Comparison of ENCODE assay signal across 22 mouse cellular contexts in the genomic region with DNA sequence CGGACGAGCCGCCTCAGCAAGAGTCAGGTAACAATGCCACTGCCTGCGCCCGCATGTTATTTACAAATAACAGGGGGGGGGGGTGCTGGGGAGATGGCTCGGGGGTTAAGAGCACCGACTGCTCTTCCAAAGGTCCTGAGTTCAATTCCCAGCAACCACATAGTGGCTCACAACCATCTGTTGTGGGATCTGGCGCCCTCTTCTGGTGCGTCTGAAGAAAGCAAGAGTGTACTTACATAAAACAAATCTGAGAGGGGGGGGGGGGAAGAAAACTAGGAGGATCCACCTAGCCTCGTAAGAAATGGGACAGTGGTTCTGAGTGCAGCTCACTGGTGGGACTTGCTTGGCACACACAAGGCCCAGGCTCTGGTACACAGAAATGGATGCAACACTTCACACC. TPM values are rescaled to one million over a fixed set of nuclear protein-coding genes. Genes with fewer than 3 reads are reported as not detected.
DNase-seq lines count a peak whose midpoint lies in the region; ATAC-seq and TF ChIP-seq lines count a peak whose summit lies in the region.
"Had no signal": no experiment of that assay in that cellular context is flagged by ENCODE, and none has a peak within 500 bp of the region (broad histone marks: within the 10 kb centered on the region; RNA-seq: fewer than 3 reads in every experiment).

No protein-coding gene starts in this region.

- TF ChIP-seq EP300 in heart, adult 2 months (IDR thresholded peaks at IDR 0.05; ENCODE audit: insufficient read depth, low read depth, low read length): no peak
- no peak for TF ChIP-seq EP300 in lung, postnatal 0 days (IDR thresholded peaks at IDR 0.05)
- TF ChIP-seq EP300 in stomach, postnatal 0 days (optimal IDR thresholded peaks at IDR 0.05): no peak

- no peak for DNase-seq in heart, adult 2 months
- no peak for DNase-seq in heart, adult 18-20 months
- no peak for DNase-seq in lung, postnatal 0 days (ENCODE audit: low spot score)
- DNase-seq in lung, postnatal 10 days: no peak
- DNase-seq in ES-CJ7 (ENCODE audit: low read depth, low spot score): peak; percentile 48
- no peak for DNase-seq in stomach, postnatal 0 days (ENCODE audit: low spot score)
- DNase-seq: adrenal gland, adult 8-10 months; cerebellum, adult 18-20 months; cerebellum, postnatal 14 days; kidney, adult 8-10 months; kidney, postnatal 14 days; left cerebral cortex, postnatal 4 days had no signal

- H3K27me3 ChIP-seq in heart, adult 2 months (ENCODE audit: control insufficient read depth, insufficient read depth, low read length): no peaks in the 10 kb centered on the region
- H3K27me3 ChIP-seq in lung, postnatal 0 days (replicated peaks; ENCODE audit: insufficient read depth, low read length): no peaks in the 10 kb centered on the region
- H3K27me3 ChIP-seq in stomach, postnatal 0 days (ENCODE audit: control insufficient read depth, insufficient read depth, low read length): no peaks in the 10 kb centered on the region
- H3K27me3 ChIP-seq: embryonic facial prominence, embryonic 12.5 days; midbrain, embryonic 12.5 days had no signal

- no peak overlapping the region for H3K4me2 ChIP-seq in lung, postnatal 0 days (replicated peaks; ENCODE audit: low read depth, low read length)
- H3K4me2 ChIP-seq in stomach, postnatal 0 days (replicated peaks; ENCODE audit: low read depth): no peak overlapping the region
- H3K4me2 ChIP-seq: embryonic facial prominence, embryonic 12.5 days; forebrain, embryonic 12.5 days; heart, embryonic 11.5 days; limb, embryonic 15.5 days; lung, embryonic 15.5 days; midbrain, embryonic 12.5 days had no signal

- H3K9me3 ChIP-seq in lung, postnatal 0 days (ENCODE audit: low read length): no peaks in the 10 kb centered on the region
- H3K9me3 ChIP-seq in stomach, postnatal 0 days (ENCODE audit: control insufficient read depth, low read length): no peaks in the 10 kb centered on the region
- H3K9me3 ChIP-seq: embryonic facial prominence, embryonic 12.5 days; forebrain, embryonic 12.5 days; limb, embryonic 15.5 days; lung, embryonic 15.5 days had no signal

- intact Hi-C loops in heart, adult 2 months (cut with DNase I): loop anchor here (2.0 kb wide), 1 partner anchor 28 kb away; no protein-coding TSS in a partner anchor

- no peaks in the 10 kb centered on the region for H3K36me3 ChIP-seq in heart, adult 2 months (ENCODE audit: control insufficient read depth, insufficient read depth, low read length)
- no peaks in the 10 kb centered on the region for H3K36me3 ChIP-seq in lung, postnatal 0 days (ENCODE audit: insufficient read depth, low read length)
- H3K36me3 ChIP-seq in stomach, postnatal 0 days (ENCODE audit: control insufficient read depth, insufficient read depth, low read length): no peaks in the 10 kb centered on the region
- H3K36me3 ChIP-seq: limb, embryonic 15.5 days; lung, embryonic 15.5 days had no signal

- TF ChIP-seq POLR2A in heart, adult 2 months (IDR thresholded peaks at IDR 0.05; ENCODE audit: insufficient read depth, low read depth, low read length): no peak

- WGBS in heart, adult 2 months: 91% methylated on average over 10 of the region's 10 CpGs
- WGBS in lung, postnatal 0 days: 92% methylated on average over 10 of the region's 10 CpGs
- 92% methylated on average over 10 of the region's 10 CpGs for WGBS in stomach, postnatal 0 days

- TF ChIP-seq CTCF in heart, adult 2 months (IDR thresholded peaks at IDR 0.05): peak; percentile 16; the same call in 1 of the 2 replicates
- peak; percentile 25 for TF ChIP-seq CTCF in lung, postnatal 0 days (IDR thresholded peaks at IDR 0.05)
- peak; percentile 22; the same call in 1 of the 2 replicates for TF ChIP-seq CTCF in stomach, postnatal 0 days (IDR thresholded peaks at IDR 0.05; ENCODE audit: low read depth)

- peaks cover 2% of the 10 kb centered on the region for H3K4me1 ChIP-seq in heart, adult 2 months (ENCODE audit: control insufficient read depth, insufficient read depth, low read length)
- H3K4me1 ChIP-seq in lung, postnatal 0 days (ENCODE audit: insufficient read depth, low read depth, low read length): no peaks in the 10 kb centered on the region; the same call in 1 of the 2 replicates
- H3K4me1 ChIP-seq in stomach, postnatal 0 days (replicated peaks; ENCODE audit: control insufficient read depth, insufficient read depth): no peaks in the 10 kb centered on the region

- no peak overlapping the region for H3K9ac ChIP-seq in heart, adult 2 months (ENCODE audit: low read depth, low read length)
- no peak overlapping the region for H3K9ac ChIP-seq in lung, postnatal 0 days (replicated peaks; ENCODE audit: low read depth)
- no peak overlapping the region for H3K9ac ChIP-seq in stomach, postnatal 0 days (ENCODE audit: low read length)
- H3K9ac ChIP-seq: embryonic facial prominence, embryonic 12.5 days; forebrain, embryonic 12.5 days; limb, embryonic 15.5 days; liver, embryonic 14.5 days; lung, embryonic 15.5 days; midbrain, embryonic 12.5 days had no signal

- H3K4me3 ChIP-seq in heart, adult 2 months: no peak overlapping the region
- H3K4me3 ChIP-seq in lung, postnatal 0 days (ENCODE audit: low read depth, low read length): no peak overlapping the region
- no peak overlapping the region for H3K4me3 ChIP-seq in stomach, postnatal 0 days (ENCODE audit: low read depth, low read length)
- H3K4me3 ChIP-seq: embryonic facial prominence, embryonic 12.5 days; erythroblast, embryonic 14.5 days; forebrain, embryonic 12.5 days; limb, embryonic 15.5 days; lung, embryonic 15.5 days; midbrain, embryonic 12.5 days had no signal

- no peak overlapping the region for H3K27ac ChIP-seq in heart, adult 2 months
- no peak overlapping the region for H3K27ac ChIP-seq in lung, postnatal 0 days (ENCODE audit: low read length)
- H3K27ac ChIP-seq in stomach, postnatal 0 days (replicated peaks): no peak overlapping the region
- H3K27ac ChIP-seq: embryonic facial prominence, embryonic 12.5 days; forebrain, embryonic 12.5 days; limb, embryonic 15.5 days; liver, embryonic 14.5 days; lung, embryonic 15.5 days; midbrain, embryonic 12.5 days had no signal

- no peak for ATAC-seq in lung, postnatal 0 days
- ATAC-seq in stomach, postnatal 0 days (ENCODE audit: low FRiP score, low TSS enrichment): no peak
- ATAC-seq in erythroblast, adult 5-6 weeks (replicated peaks; ENCODE audit: low FRiP score, poor library complexity, severe bottlenecking): no peak

- H3K79me2 ChIP-seq in heart, adult 2 months (replicated peaks; ENCODE audit: control insufficient read depth, insufficient read depth, low read length): no peaks in the 10 kb centered on the region

RNA-seq across cellular contexts. Expression of gene Ccdc40, which starts 6.4 kb away (rescaled TPM):
- total RNA-seq in heart, adult 2 months (2021): under 1 TPM in 1 of 2 experiments, not detected in 1; 0.21 TPM
- 0.44 and 0.59 TPM in 2 replicates for polyA plus RNA-seq in heart, adult 2 months (2012; rRNA removed)
- total RNA-seq in heart, adult 18-20 months (2021): under 1 TPM; 0.17 to 0.21 TPM
- polyA plus RNA-seq in lung, postnatal 0 days (2015; fragmentation: Nextera tagmentation; extraction: Ambion mirVana): 6.1 and 6.3 TPM in 2 replicates
- 0.92 and 1.2 TPM in 2 replicates for polyA plus RNA-seq in stomach, postnatal 0 days (2015; fragmentation: Nextera tagmentation; extraction: Ambion mirVana)
- total RNA-seq in erythroblast, adult 5-6 weeks (2015; ENCODE audit: low replicate concordance): not detected in 2 replicates
- total RNA-seq in erythroblast, adult 5-6 weeks (2017; ENCODE audit: low replicate concordance): 0.56 and 1.5 TPM in 2 replicates
- total RNA-seq: neutrophil, adult 5-6 weeks had no signal

RNA-seq across cellular contexts. Expression of gene Tbc1d16, which starts 6.5 kb away (rescaled TPM):
- total RNA-seq in heart, adult 2 months (2021): 10 to 100 TPM; 61.0 to 73.7 TPM
- polyA plus RNA-seq in heart, adult 2 months (2012; rRNA removed): 26.0 and 53.7 TPM in 2 replicates
- total RNA-seq in heart, adult 18-20 months (2021): 10 to 100 TPM; 54.9 to 56.9 TPM
- 11.9 and 12.9 TPM in 2 replicates for polyA plus RNA-seq in lung, postnatal 0 days (2015; fragmentation: Nextera tagmentation; extraction: Ambion mirVana)
- polyA plus RNA-seq in stomach, postnatal 0 days (2015; fragmentation: Nextera tagmentation; extraction: Ambion mirVana): 4.8 and 6.3 TPM in 2 replicates
- 0.38 TPM in 1 of 2 replicates, not detected in the other for total RNA-seq in erythroblast, adult 5-6 weeks (2015; ENCODE audit: low replicate concordance)
- total RNA-seq in erythroblast, adult 5-6 weeks (2017; ENCODE audit: low replicate concordance): 0.09 and 0.42 TPM in 2 replicates

RNA-seq across cellular contexts. Expression of gene Gaa, which starts 32.9 kb away (rescaled TPM):
- total RNA-seq in heart, adult 2 months (2021): 100 to 1,000 TPM in 1 of 2 experiments, 10 to 100 TPM in 1; 89.3 to 102 TPM
- 165 and 186 TPM in 2 replicates for polyA plus RNA-seq in heart, adult 2 months (2012; rRNA removed)
- total RNA-seq in heart, adult 18-20 months (2021): 100 to 1,000 TPM in 1 of 2 experiments, 10 to 100 TPM in 1; 91.3 to 110 TPM
- polyA plus RNA-seq in lung, postnatal 0 days (2015; fragmentation: Nextera tagmentation; extraction: Ambion mirVana): 39.1 and 45.1 TPM in 2 replicates
- polyA plus RNA-seq in stomach, postnatal 0 days (2015; fragmentation: Nextera tagmentation; extraction: Ambion mirVana): 30.8 and 35.5 TPM in 2 replicates
- 4.6 and 10.6 TPM in 2 replicates for total RNA-seq in erythroblast, adult 5-6 weeks (2015; ENCODE audit: low replicate concordance)
- 5.5 and 7.1 TPM in 2 replicates for total RNA-seq in erythroblast, adult 5-6 weeks (2017; ENCODE audit: low replicate concordance)

Comparison
In these comparisons a context has a peak if more than half of its experiments do, and no peak if none do; other contexts are left out.
1. RNA of gene Tbc1d16, which starts 6.5 kb away (total RNA-seq): 61.0 to 73.7 TPM in heart, adult 2 months and 54.9 to 56.9 TPM in heart, adult 18-20 months; 0.09 to 0.42 TPM in erythroblast, adult 5-6 weeks; every median in the first group is over 10 times any median in the second.
2. RNA of gene Gaa, which starts 32.9 kb away (total RNA-seq): 91.3 to 110 TPM in heart, adult 18-20 months and 89.3 to 102 TPM in heart, adult 2 months; 4.6 to 10.6 TPM in erythroblast, adult 5-6 weeks; every median in the first group is over 4 times any median in the second.
3. Peak in every context shown above with its lines, with median percentiles within 50 percentile points of each other: CTCF ChIP-seq.